Mouse (Mus musculus): Measurements from ENCODE around the gene Iyd.
"Not testable (repeated sequence)": the region's sequence is repeated elsewhere in the genome, so short reads cannot be mapped to it uniquely, and the experiment has no call there.

Gene Iyd

GRCm38 (mm10) chr10:3540003-3540827, at the start of gene Iyd:
Gene Iyd (plus strand): TSS chr10:3540240.
- no peak for DNase-seq (ENCODE audit: low spot score)

DNA sequence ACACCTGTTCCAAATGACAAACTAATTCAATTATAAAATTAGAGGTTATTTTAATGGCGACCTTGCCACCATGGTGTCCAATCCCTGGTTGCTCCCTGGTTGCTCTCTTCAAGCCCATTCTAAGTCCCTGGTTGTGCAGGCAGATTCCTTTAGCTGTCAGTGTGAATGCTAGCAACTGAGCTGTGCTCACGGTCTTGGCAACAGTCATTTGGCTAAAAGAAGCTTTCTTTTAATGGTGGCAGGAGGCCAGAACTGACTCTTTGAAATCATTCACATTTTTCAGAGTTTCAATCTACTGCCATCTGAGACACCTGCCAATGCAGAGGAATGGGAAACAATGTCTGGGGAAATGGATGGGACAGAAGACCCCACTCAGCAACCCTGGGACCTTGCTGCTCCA, 43.2 kb upstream of the Iyd start:
- DNase-seq (ENCODE audit: low spot score), result peak; percentile 18

- DNase-seq (ENCODE audit: low spot score), result not testable (repeated sequence)
Observed at GRCm38 (mm10) chr10:3500846-3501245, 39.2 kb upstream of the Iyd start.

DNA sequence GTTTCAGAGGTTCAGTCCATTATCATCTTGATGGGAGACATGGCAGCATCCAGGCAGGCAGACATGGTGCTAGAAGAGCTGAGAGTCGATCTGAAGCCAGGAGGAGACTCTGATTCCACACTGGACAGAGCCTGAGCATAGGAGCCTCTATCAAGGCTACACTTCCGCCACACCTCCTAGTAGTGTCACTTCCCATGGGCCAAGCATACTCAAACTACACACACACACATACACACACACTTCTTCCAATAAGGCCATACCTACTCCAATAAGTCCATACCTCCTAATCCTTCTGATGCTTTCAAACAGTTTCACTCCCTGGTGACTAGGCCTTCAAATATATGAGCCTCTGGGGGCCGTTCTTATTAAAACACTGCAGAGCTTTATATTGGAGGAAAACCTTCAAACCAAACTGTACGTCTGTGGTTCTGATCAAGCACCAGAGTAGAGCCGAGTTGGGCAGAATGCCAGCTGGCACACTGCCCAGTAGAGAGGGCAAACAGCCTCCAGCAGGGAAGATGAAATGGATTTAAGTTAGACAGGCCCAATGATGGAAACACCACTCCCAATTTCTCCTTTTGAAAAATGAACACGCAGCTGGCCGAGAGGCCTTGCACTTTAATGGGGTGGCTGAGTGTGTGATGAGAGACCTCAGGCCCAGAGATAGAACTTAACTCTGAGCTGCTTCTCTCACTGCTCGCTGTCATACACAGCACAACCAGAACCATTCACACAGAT, 32.4 kb upstream of the Iyd start:
- DNase-seq (ENCODE audit: low spot score), result peak; percentile 42

GRCm38 (mm10) chr10:3508222-3508588, 31.8 kb upstream of the Iyd start:
- DNase-seq (ENCODE audit: low spot score), result no peak

DNA sequence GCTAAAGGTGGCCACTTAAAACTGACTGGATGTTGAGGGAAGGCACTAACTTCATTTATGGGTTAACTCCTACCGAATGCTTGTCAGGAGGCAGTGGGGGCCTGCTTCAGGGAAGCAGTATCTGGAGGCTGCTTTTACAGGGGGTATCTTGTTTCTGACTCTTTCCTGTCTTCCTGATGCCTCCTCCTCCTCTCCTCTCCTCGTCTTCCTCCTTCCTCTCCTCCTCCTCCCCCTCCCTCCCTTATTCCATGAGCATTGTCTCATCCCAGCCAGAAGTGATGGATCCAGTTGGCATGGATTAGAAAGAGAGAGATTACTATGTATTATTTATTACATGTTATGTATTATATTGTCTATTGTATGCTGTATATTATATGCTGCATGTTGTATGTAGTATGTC, 31.3 kb upstream of the Iyd start:
- no peak for DNase-seq (ENCODE audit: low spot score)

DNA sequence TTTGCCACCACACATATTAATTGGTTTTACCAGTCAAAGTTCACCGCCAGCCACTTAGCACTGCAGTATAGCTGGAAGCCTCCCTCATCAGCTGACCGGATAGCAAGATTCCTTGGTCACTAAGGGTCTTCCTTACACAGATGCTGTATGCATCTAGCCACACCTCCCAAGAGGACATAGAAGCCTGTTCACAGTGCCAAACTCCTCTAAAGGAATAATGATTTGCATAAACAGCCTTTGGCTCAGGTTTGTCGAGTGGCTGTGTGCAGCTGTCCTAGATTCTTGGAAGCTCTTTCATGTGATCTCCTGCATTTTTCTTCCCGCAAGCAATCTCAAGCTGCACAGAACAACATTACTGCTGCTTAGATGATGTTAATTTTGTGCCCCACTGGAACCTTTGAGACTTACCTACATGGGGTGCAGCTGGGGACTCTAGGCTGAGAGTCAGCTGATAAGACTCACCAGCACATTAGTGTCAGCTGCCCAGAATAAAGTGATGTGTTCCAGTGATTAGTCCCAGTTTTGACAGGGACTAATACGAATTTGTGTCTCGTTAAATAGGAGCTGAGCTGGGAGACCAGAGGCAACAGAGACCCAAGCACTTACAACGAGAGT, 30.3 kb upstream of the Iyd start:
- DNase-seq (ENCODE audit: low spot score), result no peak

DNA sequence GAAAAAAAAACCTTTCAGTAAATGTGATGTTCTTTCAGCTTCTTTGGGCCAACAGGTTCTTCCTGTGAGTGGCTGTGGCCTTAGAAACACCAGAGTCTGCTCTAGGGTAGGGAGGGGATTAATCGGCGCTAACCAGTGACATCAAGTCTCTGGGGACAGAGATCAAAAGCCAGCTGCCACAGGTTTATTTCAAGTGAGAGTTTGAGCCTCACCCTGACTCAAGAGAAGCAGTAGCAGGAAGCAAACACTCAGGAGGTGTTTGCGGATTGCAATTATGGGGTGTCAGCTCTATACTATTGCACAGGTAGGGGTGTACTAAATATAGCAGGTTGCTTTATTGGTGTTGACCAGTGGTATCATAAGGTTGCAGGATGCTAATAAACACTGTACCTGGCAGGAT, 29.6 kb upstream of the Iyd start:
- no peak for DNase-seq (ENCODE audit: low spot score)

DNA sequence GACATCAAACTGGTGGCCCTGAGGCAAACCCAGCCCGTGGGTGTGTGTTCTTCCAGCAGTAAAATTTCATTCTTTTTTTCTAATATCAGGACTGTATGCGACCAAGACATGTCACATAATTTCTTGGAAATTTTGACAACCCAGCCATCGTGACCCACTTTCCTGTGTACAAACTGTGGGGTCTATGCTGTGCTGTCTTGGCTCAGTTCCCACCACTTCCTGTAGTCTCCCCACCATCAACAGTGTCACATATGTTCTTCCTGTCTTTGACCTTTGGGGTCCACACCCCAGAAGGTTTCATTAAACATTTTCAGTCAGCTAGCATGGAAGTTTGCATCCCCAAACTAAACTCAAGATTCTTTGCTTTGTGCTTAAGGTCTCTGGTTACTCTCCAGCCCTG, 28.6 kb upstream of the Iyd start:
- DNase-seq (ENCODE audit: low spot score), result no peak

DNA sequence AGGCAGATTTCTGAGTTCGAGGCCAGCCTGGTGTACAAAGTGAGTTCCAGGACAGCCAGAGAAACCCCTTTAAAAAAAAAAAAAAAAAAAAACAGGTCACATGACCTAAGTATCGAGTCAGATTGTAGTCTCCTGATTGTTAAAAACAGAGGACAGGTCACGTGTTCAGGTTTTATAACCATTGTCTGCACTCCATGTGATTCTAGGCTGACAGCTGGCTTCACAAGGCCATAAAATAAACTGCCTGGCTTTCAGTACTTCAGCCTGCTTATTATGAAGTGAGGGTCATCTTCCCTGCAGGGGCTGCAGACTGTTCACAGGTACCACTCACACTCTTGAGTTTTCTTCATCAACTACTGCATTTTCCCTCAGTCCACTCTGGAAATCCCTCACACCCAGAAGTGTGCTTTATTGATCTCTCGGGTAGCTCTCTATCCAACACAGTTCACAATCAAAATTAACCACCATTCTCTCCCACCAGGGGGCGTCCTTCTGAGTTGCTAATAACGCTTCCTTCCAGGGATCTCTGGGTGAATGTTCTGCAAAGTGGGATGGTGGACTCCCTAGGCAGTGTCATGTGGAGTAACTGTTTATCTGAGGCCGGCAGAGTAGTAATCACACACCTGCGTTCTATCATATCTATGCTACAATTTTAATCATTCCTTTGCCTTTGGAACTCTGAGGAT, 27.3 kb upstream of the Iyd start:
- DNase-seq (ENCODE audit: low spot score), result no peak

- no peak for DNase-seq (ENCODE audit: low spot score)
Observed at GRCm38 (mm10) chr10:3513947-3514346, 26.1 kb upstream of the Iyd start.

DNA sequence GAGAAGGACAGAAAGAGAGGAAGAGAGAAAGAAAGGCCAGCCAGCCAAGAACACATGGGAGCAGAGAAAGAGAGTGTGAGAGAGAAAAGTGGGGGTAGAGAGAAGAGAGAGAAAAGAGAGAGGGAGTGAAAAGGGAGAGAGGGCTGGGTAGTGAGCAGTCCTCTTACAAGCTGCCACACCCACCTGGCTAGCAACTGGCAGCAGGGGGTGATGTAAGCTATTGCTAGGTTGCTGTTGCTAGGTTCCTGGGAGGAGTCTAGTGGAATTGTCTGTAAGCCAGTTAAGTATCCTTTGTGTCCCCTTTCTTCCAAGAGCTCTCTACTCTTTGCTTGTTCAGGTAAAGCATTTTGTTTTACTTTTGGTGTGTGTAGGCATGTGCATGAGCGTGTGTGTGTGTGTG, 25.4 kb upstream of the Iyd start:
- DNase-seq (ENCODE audit: low spot score), result no peak

DNA sequence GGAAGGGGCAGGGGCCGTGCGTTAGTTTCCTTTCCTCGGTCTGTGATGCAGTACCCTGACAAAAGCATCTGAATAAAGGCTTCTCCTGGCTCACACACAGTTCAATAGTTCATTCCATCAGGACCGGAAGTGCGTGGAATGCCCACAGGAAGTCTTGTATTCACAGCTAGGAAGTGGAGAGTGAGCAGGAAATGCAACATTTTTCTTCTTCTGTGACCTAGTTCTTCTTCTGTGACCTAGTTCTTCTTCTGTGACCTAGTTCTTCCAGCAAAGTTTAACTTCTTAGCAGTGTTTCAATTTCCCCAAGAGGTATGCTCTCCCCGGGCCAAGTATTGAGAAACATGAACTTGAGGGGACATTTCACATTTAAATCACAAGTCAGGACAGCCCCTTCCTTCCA, 23.6 kb upstream of the Iyd start:
- DNase-seq (ENCODE audit: low spot score), result no peak

DNA sequence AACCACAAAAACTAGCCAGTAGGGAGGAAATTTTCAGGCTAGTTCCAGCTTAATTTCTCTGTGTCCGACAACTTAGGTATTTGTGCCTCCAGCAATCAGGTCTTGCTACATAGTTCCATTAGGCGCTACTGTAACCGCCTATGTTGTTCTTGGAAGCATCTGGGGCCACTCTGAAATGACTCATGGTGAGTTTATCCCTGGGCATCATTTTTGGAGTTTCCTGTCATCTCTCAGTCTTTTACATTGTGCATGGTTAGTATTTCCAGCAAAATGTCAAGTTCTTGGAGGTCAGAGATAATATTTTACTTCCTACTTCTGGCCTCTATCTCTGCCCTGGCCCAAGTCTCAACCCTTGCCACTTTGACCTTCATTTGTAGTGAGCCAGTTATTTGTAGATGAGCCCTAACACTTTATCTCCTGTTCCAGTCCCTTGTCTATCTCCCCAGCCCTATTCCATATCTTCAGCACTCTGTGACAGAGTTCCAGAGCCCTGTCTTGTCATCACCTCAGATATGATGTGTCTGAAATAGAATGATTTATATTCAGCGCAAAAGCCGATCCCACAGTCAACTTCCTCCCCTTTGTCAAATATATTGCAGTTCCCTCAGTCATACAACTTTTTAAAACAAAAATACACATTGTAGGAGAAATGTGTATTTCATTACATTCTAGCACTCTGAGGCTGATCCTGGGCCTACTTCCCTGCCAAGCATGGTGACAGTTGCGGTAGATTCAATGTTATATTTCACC, 16.8 kb upstream of the Iyd start:
- DNase-seq (ENCODE audit: low spot score), result peak; percentile 74

DNA sequence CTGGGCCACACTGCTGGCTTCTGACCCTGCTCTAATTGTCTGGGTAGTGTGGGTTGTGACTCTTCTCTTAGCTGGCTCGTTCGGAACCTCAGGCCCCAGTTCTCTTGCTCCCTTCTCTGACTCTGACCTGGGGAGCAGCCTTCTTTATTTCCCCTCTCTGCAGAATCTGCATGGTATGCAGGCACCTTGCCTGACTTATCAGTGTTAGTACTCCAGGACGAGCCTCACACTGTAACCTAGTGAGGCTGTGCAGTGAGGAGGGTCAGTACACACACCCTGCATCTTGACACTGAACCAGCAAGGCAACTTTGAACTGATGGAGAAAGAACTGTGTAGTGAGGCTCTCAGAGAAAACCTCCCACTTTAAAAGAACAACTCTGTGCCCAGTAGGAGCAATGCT, 15.5 kb upstream of the Iyd start:
- no peak for DNase-seq (ENCODE audit: low spot score)

GRCm38 (mm10) chr10:3525420-3526019, 14.5 kb upstream of the Iyd start:
- no peak for DNase-seq (ENCODE audit: low spot score)

DNA sequence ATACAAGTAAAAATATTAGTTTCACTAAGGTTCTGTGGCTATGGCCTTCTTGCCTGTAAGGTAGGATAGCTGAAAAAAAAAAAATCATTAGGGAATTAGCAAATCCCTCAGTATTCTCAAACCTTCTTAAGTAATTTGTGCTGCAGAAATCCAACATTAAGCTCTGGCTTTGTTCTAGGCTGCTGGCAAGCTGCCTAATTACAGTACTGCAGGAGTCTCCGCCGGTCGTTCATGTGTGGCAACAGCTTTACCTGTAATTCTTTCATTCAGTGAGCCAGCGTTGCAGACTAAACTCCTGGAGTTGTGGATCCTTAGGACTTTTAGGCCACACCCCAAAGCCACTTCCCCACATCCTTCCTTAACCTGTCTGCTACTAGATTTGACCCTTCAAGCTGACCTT, 10.2 kb upstream of the Iyd start:
- DNase-seq (ENCODE audit: low spot score), result no peak

GRCm38 (mm10) chr10:3530661-3531060, 9.4 kb upstream of the Iyd start:
- no peak for DNase-seq (ENCODE audit: low spot score)

DNA sequence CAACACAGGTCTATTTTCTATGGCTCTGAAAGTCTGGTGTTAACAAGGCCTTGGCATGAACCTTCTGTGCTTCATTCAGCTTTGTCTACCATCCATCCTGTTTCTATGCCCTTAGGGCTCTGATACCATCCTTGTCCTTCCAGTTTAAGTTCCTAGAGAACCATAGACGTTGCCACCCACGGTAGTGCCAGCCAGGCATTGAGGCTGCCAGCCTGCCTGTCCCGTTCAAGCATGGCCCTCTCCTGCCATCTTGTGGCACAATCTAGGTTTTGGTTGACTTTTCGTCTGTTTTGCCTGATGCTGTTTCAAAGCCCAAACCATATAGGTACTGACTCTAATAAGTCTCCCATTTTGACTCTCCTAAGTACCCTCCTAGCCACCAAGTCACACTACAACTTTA, 8.7 kb upstream of the Iyd start:
- peak; percentile 75 for DNase-seq (ENCODE audit: low spot score)

- peak; percentile 60 for DNase-seq (ENCODE audit: low spot score)
Observed at GRCm38 (mm10) chr10:3534445-3534844, 5.6 kb upstream of the Iyd start.

GRCm38 (mm10) chr10:3536361-3536760, 3.7 kb upstream of the Iyd start:
- no peak for DNase-seq (ENCODE audit: low spot score)

All from adipocyte (in vitro differentiated cells).